Mouse (Mus musculus): Measurements from ENCODE around the gene Efna4. TPM values are rescaled to one million over a fixed set of nuclear protein-coding genes. Genes with fewer than 3 reads are reported as not detected.

The Efna4 gene
- total RNA-seq (2021): under 1 TPM in 1 of 2 experiments, not detected in 1; 0.38 TPM
- long read RNA-seq, experiment 1: 0 reads
- long read RNA-seq, experiment 2: 0 reads

DNA sequence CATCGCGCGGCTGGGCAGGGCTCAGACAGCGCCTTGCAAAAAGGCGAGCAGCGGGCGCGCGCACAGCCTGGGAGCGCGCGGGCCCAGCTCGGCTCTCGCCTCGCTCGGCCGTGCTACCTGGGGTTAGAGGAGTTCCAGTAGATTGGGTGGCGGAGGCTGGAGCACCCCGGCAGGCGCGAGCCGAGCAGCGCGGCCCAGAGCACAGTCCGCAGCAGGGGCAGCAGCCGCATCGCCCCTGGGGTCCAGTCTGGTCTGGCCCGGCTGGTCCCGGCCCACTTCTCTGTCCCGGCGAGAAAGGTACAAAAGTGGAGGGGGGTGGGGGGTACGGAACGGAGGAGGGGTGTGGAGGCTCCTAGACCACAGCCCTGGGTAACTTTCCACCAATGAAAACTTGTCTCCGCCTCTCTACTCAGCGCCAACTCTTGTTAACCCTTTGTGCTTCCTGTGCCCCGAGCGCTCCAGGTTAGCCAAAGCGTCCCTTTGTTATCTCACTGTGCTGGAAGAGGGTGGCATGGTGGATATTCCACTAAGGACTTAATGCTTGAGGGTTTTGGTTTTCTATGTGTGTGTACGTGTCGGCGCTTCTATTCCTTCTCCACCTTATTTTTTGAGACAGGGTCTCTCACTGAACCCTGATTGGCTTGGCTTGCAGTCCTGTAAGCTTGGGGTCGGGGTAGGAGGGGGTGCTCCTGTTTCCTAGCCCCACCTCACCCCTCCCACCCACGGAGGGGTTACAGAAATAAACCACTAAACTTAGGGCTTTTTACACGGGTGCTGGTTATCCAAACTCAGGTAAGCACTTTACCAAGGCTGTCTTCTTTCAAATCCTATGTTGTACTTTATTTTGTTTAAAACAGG is at the start of gene Efna4:
Gene Efna4 (minus strand): TSS at position 308 of the 858 bp plus-strand sequence.
- no peak for DNase-seq

DNA sequence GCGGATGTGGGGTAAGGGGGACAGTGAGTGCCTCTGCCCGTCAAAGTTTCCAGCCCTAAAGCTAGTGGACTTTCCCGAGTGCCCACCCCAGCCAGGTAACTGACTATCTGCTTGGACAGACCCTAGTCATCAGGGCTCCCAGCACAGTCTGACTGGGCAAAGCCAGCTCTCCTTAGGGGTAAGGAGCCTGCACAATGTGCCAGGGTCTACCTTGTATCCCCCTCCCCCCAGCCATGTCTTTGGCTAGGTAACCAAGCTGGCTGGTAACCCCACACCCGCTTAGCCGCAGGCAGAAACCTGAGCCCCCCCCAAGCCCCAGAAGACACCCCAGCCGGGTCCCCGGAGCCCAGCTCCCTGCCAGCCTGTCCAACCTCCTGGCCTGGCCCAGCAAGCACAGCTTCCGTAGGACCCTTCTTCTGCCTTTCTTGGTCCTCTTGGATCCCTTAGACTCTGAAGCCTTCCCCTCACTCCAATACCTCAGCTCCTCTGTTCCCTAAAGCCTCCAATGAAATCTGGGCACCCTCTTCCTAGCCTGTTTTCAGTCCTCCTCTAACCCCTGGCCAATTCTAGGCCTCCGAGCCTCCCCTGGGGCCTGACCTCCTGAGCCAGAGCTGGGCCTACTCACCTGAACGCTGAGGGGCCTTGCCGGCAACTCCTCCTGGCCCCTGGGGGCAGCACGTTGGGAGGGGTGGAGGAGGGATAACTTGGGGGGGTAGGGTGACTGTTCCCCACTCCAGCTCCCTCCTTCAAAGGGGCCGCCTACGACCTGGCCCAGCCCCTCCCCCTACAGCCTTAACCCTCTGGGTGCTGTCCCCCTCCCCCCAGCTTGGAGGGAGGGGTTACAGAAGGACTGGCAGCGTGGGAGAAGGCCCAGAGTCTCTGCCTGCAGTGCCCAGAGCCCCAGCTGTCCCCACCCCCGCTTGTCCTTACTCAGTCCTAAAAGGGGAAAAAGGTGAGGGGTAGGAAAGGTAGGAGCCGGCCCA is 48.9 kb upstream of the Efna4 start:
- peak; percentile 61 for DNase-seq

DNA sequence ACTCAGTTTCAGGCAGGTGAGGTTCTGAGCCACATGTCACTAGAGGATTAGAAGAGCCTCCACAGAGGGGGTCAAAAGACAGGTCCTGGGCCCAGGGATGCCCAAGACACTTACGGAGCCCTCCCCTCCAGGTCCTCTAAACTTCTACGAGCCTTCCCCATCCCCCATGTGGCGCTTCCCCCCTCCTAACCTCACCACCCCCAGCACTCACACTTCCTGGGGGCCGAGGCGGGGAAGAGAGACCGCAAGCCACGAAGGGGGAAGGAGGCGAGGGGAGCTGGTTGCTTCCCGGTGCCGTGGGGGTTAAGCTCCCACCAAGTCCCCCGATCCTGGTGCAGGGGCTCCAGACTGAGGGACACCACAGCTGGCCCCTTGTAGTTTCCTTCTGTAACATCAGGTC is 47.6 kb upstream of the Efna4 start:
- no peak for DNase-seq

DNA sequence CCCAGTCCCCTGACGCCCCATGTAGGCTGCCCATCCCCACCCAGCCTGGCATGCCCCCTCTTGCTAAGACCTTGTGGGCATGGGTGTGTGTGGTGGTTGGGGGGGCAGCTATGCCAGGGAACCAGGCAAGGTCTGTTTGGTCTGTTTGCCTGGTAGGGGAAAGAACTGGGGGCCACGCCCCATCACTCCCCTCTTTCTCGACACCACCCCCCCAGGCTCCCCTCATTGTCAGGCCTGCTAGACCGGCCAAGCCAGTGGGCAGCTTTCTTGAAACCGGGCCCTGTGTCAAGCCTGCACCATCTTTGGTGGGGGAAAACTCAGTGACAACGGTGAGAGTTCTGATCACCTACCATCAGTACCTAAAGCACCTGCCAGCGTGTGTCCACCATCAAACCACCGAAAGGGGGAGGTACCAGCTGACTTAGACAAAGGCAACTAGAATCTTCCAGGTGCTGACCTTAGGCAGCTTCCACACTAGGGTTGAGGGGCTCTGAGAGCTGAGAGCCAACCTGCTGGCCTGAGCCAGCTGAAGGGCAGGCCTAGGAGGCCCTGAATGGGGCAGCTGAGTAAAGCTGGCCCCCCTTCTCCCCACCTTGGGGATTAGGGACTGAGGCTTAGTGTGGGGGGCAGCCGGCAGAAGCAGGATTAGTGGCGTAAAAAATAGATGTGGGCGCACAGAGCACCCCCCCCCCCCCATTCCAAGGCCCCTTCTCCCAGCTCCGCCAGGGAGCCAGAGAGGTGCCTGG is 46.7 kb upstream of the Efna4 start:
- DNase-seq: no peak

DNA sequence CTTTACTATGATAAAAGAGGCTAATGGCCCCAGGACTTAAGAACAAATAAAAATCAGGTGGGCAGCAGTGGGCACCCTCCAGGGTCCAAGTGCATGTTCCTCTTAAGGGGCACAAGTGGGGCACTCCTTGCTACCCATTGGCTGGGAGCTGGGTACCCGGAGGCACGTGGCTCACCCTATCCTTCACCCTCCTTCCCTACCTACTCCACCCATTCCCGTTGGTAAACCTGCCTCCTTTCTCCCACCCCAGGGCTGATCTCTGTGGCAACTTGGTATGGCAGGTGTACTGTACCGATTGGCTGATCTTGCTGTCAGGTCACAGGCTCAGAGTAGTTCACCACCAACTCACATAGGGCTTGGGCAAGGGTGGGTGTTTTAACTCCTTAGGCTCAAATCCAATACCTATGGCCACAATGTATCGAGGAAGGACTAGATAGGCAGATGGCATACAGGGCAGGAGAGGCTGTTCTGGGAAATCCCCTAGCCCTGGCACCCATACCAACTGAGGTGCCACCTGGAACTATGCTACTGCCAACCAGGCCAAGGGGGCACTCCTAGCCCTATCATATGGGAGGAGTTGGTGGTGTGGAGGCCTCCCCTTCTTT is 45.9 kb upstream of the Efna4 start:
- DNase-seq: no peak

DNA sequence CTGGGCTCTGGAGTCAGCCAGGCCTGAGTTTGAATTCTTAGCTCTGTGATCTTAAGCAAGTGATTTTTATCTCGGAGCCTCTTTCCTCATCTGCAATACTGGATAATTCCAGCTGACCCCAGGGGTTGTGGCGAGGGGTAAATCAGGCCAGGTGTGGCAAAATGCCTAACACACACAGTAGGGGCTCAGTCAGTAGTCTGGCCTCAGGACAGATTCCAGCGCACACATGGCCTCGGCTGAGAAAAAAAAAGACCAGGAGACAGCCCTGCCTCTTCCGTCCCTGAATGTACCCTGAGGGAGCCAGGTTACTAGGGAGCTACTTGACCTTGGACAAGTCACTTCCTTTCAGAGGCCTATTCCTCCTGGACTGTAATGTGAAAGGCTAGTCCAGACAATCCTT is 45.1 kb upstream of the Efna4 start:
- no peak for DNase-seq

DNA sequence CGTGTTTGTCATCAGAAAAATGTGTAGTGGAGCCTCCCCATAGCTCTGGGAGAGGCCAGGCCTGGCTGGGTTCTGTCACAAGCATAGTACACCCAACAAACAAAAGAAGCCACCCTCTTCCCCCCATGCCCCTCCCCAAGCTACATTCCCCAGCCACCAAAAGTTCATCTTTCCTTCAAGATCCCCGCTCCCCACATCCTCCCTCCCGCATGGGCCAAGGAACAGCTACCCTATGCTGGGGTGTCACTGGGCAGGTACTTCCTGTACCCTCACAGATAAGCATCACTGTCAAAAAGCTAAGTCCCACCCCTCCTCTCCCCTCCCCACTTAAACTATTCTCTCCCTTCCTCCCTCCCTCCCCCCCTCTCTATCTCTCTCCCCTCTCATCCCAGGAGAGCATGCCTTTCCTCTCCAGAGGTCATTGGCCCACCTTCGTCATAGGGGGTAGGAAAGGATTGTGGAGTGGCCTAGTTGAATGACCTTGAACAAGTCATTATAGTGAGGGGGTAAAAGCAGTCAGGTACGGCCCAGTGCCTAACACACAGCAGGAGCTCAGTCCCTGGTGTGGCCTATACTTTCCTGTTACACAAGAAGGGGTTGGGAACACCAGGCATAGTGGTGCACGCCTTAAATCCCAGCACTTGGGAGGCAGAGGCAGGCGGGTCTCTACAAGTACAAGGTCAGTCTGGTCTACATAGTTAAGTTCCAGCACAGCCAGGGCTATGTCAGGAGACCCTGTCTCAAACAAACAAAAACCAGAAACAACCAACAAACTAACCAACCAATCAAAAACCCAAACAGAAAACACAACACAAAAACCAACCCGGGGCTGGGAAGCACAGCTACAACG is 44.4 kb upstream of the Efna4 start:
- DNase-seq: no peak

DNA sequence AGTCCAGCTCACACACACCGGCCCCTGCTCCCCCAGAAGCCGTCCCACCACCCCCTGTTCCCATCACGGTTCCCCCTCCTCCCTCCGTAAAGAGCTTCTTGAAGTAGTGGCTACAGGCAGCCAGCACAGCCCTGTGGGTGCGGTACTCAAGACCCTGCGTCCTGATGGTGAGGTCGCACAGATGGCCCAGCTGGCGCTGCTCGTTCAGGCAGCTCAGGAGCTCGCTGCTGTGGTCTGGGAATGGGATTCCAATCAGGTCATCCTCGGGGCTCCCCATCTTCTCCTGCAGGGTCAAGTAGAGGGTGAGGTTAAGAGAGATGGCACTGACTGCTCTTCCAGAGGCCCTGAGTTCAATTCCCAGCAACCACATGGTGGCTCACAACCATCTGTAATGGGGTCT is 43.4 kb upstream of the Efna4 start:
- DNase-seq: no peak

DNA sequence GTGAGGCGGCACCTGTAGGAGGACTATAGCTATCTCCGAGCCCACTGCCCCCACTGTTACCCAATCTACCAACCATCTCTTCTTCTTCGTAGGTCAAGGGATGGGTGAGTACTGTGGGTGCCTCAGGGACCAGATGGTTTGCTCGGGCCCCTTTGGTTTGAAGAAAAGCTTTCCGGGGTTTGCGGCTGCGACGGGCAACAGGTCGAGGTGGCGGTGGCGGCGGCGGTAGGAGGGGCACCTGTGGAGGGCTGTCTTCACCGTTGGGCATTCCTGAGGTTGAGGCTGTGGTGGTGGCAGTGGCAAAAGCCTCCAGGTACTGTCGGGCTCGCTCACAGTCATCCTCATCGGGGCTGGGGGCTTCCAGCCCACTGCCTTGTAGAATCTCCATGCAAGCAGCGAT is 42.9 kb upstream of the Efna4 start:
- DNase-seq: no peak

DNA sequence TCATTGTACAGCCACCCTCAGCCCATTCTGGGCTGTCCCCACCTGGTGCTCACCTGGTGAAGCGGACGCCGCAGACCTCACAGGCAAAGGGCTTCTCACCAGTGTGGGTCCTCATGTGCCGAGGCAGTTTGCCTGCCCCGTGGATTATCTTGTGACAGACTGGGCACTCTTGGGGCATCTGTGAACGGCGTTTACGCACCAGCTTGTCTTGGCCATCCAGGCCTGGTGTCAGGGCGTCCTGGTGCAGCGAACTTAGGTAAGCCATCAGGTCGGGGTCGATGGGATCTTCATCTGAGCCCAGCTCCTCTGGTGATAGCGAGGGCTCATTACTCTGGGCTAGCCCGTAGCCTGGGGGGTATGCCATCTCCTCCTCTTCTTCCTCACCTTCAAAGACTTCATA is 42.5 kb upstream of the Efna4 start:
- DNase-seq: no peak

DNA sequence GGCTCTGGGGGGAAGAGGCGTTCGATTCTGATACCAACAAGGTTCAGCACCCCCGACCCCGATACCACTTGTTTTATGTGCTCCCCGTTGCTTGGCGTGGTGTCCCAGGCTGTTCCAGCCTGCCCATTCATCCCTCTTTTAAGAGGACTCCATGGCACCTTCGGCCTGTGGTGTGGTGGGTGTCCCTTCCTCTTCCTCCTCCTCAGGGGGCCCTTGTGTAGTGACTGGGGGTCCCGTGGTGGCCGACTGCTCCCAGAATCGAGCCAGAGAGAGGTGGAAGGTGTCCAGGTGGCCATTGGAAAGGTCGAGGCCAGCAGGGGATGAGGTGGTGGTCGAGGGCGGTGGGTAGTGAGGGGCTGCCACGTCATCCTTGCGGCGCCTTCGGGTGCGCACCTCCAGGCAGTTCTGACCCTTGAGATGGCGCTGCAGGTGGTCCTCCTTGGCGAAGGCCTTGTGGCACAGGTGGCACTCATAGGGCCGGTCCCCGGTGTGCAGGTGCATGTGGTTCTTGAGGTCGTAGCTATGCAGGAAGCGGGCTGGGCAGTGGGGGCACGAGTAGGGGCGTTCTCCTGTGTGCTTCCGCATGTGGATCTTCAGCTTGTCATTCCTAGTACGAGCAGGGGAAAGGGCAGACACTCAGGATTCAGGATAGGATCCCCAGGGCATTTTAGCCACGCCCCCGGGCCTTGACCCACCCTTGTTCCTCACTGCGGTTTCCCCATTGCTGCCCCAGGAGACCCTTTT is 41.7 kb upstream of the Efna4 start:
- no peak for DNase-seq

DNA sequence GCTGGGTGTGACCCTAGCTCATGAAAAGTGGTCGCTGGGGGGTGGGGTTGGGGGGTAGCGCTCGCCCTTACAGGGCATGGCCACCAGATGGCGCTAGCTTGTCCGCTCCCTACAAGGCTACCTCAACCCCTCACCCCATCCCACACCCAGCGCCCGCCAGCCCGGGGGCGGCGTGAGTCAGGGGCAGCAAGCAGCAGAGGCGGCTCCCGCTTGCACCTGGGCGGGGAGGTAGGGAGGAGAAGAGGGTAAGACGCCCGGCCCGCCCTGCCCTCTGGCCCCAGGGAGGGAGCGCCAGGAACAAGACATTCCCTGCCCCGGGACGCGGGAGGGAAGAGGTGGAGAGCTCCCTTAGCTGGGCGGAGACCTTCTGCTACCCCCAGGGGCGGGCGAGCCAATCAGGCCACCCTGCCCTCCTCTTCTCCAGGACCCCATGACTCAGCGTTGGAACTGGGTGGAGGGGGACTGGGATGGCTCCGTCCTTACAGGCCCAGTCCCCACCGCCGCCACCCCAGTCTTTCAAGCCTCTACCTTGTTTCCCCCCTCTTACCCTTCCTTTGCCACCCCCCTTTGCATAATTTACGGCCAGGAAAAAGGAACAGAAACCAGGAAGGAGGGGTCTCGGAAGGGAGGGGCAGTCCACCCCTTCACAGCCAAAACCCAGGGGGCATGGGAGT is 40.7 kb upstream of the Efna4 start:
- DNase-seq: peak; percentile 87

DNA sequence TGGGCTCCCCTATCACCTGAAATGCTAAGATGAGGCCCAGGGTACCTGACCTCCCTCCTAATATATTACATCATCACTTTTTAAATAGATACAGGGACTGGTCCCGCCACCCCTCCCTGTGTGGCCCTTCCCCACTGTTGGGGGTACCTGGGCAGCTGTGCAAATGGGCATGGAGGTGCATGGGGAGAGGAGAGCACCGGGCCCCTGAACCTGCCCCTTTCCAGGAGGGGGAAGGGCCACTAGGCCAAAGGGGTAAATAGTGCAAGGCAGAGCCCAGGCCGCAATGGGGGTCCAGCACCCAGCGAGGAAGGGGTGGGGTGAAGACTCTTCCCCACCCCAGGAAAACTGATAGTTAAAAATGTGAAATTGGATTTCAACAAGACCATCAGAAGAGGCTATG is 40.0 kb upstream of the Efna4 start:
- no peak for DNase-seq

DNA sequence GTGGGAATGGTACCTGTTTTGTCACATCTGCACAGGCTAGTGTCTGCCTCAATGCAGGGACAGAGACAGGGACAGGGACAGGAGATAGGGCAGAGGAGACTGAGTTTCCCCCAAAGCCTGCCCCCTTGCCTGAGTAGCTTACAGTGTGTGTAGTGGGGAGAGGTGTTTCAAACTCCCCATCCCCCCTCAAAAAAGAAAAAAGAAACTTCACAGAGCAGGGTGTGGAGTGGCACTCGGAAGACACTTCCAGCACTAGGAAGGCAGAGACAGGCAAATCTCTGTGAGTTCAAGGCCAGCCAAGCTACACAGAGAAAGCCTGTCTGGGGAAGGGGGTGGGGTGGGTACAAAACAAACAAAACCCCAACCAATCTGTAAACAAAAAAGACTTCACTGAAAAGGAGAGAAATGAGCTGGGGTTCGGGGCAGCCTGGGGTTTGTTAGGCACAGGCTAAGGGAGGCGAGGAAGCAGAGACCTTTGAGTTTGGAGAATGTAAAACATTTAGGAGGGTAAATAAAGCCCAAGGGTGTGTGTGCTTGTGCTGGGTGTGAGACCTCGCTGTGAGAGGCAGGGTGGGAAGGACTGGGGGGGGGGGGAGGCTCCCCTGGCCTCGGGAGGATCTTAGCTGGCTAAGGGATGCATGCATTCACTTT is 35.9 kb upstream of the Efna4 start:
- no peak for DNase-seq

DNA sequence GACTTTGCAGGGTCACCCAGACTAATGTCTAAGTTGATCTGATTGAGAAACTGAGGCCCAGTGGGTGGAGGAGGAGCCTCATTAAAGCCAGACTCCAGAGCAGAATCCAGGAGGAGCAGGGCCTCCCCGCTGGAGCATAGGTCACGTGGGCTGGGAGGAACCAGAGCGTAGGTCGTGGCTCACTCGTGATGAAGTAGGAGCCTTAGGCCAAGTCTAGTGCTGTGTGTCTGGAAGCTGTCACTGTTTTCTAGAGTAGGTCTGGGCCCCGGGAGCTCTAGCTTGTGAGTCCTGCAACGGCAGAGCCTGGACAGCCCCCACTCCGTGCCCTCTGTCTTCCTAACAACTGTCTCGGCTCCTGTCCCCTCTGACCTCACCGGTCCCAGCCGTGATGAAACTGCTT is 29.5 kb upstream of the Efna4 start:
- DNase-seq: no peak

DNA sequence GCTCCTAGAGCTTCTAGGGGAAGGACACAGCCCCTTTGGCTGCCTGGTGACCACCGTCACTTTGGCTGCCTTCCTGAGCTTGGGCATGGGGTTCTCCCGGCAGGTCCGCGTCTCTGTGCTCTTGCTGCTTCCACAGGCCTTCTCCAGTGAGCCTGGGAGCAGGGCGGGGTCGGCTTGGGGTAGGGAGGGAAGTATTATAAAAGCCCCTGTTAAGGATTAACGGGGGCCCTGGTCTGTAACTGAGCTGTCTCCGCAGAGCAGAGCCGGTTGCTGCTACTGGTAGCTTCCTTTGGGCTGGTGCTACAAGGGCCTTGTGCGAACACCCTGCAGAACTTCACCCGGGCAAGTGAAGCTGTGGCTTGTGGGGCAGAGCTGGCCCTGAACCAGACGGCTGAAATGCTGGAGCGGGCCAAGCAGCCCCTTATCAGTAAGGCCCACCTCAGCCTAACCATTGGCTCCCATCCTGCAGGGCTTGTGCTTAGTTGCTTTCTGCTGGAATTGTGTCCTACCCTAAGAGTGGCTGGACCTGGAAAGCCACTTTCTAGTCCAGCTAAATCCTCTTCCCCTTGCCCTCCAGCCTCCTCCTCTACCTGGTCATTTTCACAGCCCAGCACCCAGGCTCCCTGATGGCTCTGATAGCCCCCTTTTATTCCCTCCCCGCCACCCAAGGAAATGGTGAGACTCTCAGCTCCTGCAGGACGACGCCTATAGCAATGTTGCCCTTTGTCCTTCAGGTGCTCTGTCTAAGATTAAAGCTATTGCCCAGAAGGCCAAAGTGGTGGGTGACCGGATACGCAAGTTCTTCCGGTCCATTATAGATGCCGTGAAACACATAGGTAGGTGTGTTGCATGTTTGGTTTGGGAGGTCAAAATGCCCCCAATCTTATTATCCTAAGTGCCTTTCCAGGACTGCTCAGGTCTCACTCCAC is 27.9 kb upstream of the Efna4 start:
- DNase-seq: no peak

DNA sequence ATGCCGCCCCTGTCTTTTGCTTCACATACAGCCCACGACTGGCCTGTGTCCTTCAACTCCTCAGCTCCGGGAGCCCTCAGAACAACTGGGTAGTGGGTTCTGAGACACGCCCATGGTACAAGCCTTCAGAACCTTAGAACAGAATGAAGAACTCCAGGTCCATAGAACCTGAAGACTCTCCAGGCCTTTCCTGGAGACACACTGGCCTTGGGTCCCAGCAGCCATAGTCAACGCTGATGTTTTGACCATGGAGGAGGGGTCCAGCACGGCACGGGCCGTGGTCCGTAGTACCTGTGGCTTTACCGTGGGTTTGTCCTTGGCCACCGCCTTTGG is 27.3 kb upstream of the Efna4 start, which contains the start of gene Dcst1:
Gene Dcst1 (minus strand): TSS at position 101 of the 333 bp plus-strand sequence.
- no peak for DNase-seq

DNA sequence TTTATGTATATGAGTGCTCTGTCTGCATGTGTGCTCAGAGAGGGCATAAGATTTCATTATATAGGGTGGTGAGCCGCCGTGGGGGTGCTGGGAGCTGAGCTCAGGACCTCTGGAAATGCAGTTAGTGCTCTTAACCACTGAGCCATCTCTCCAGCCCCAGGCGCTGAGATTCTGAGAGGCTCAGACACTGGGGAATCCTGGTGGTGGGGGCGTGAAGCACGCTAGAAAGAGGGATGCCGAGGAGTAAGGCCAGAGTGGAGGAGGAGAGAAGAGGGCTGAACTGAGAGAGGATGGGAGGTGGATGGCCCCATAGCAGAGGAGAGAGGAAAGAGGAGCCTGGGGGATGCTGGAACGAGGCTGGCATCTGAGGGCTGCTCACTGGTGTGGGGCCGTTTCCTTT is 26.8 kb upstream of the Efna4 start:
- DNase-seq: no peak
